Mouse (Mus musculus) cerebellum, adult 18-20 months (tissue): Measurements from ENCODE around the gene Bola1.
"Not testable (repeated sequence)": the region's sequence is repeated elsewhere in the genome, so short reads cannot be mapped to it uniquely, and the experiment has no call there.

Source experiments
- DNase-seq, 2 experiments: peaks; one replicate each; pipeline ENCODE4 v3.0.0; 2021

Bola1 gene

DNA sequence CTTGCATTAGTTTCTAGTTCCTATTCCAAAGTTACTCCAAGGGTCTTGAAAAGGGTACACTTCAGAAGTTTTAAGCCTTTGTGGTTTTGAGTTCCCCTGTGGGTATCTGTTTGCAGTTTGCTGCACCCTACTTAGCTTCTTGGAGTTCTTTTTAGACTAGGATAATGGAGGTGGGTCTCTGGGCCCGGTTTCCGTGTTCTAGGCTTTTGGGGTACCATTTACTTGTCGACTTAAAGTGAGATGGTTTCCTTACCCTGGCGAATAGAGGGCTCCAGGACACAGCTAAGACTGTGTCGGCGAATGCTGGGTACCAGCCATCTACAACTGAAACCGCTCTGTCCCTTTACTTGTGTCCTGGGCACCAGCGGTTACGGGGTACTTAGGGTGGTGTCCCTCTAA is 2.1 kb upstream of the Bola1 start:
- DNase-seq, result peak in 1 of 2 experiments; percentile 39

DNA sequence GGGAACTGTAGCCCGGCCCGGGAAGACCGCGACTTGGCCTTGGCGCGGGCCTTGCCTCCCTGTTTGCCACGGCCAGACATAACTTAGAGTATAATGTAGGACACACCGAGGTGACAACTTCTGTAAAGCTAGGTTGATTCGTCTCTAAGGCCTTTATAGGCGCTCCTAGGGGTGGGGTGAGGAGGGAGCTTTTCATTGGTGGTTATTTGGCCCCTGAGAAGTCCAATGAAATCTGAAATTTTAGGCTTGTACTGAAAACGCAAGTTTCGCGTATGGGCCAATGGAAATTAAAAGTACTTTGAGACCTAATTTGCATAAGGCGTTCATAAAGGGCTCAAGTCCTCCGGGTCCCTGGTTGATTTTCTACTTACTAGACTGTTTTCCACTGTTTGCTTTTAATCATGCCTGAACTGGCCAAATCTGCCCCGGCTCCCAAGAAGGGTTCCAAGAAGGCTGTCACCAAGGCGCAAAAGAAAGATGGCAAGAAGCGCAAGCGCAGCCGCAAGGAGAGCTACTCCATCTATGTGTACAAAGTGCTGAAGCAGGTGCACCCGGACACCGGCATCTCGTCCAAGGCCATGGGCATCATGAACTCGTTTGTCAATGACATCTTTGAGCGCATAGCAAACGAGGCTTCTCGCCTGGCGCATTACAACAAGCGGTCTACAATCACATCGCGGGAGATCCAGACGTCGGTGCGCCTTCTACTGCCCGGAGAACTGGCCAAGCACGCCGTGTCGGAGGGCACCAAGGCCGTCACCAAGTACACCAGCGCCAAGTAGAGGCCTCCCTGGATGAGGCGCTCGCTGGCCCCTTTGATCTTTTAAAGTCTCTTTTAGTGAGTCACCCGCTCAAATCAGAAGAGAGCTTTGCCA is 1.5 kb upstream of the Bola1 start, which contains the start of the genes Hist2h2ac and Hist2h2be:
Hist2h2ac (minus strand) TSS at position 116 of the 875 bp plus-strand sequence.
Hist2h2be (plus strand) TSS at position 355 of the 875 bp plus-strand sequence.
- peak; percentile 86 to 88 for DNase-seq

- DNase-seq, result not testable (repeated sequence)
Measured at GRCm38 (mm10) chr3:96220131-96220764, 739 bp upstream of the Bola1 start.

DNA sequence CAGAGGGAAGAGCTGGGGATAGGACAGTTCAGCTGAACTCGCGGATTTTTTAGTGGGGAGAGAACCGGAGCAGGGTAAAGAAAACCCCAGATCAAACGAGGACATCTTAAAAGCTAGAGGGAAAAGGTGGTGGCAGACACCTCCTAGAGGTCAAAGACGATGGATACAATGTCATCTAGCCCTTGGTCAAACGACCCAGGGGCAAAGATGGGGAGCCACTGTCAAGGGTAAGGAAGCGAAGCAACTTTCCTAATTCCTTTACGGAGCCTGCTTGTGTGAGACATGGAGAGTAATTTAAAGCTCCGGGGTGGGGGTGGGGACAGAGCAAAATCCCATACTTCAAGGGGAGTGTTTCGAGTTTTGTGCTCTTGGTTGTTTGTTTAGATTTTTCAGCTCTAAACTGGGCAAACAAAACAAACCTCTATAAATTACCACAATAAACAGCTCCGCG is 293 bp downstream of the Bola1 start:
- DNase-seq, result peak; percentile 36 to 52

- no peak for DNase-seq
Measured at GRCm38 (mm10) chr3:96209242-96209641, 10.3 kb downstream of the Bola1 start.

GRCm38 (mm10) chr3:96207819-96208218 is 11.7 kb downstream of the Bola1 start:
- no peak for DNase-seq

- no peak for DNase-seq
Measured at GRCm38 (mm10) chr3:96199731-96200130, 19.8 kb downstream of the Bola1 start.

DNA sequence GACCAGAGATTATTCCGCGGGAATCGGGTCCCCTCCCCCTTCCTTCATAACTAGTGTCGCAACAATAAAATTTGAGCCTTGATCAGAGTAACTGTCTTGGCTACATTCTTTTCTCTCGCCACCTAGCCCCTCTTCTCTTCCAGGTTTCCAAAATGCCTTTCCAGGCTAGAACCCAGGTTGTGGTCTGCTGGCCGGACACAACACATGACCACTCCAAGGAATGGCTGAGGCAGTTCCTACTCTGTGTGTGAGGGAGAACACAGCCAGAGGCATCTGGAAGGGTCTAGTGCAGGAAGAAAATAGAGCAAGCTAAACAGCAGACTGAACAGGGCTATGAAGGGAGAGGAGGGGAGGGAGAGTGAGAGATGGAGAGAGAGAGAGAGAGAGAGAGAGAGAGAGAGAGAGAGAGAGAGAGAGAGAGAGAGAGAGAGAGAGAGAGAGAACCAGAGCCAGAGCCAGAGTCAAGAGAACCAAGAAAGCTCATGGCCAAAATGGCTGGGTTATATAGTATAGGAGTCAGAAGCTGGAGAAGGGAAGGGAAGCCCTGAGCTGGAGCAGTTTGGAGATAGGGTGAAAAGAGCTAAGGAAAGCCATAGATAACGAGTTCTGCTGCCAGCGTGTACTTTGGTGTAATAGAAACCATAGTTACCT is 20.8 kb downstream of the Bola1 start:
- not testable (repeated sequence) for DNase-seq

GRCm38 (mm10) chr3:96198181-96198580 is 21.3 kb downstream of the Bola1 start:
- no peak for DNase-seq

DNA sequence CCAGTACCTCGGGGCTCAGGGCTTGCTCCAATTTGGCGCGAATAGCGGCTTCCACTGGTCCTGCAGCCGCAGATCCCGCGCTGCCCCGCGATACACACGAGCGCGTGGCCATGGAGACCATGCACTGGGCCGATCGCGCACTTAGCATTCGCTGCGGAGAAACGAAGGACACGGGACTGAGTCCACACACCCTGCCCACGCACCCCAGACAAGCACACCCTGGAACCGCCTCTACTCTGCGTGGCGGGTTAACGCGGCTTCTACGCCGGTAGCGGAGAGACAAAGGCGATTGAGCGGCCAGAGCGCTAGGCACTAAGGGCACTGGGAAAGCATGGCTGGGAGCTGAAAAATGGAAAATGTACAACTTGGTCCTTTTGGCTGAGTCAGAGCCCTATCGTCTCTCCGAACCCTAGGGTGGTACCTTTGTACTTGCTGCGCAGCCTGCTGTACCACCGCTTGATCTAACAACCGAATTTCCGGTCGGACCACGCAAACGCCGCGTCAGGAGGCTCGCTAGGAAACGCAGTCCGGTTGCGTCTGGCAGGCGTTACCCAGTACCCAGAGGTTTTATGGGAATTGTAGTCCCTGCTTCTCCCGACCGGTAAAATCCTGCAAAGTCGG is 22.3 kb downstream of the Bola1 start:
- peak; percentile 89 to 96 for DNase-seq

GRCm38 (mm10) chr3:96196437-96197128 is 22.9 kb downstream of the Bola1 start:
- no peak for DNase-seq

GRCm38 (mm10) chr3:96195616-96196313 is 23.7 kb downstream of the Bola1 start:
- DNase-seq, result no peak

- DNase-seq, result no peak
Measured at GRCm38 (mm10) chr3:96194966-96195365, 24.5 kb downstream of the Bola1 start.

DNA sequence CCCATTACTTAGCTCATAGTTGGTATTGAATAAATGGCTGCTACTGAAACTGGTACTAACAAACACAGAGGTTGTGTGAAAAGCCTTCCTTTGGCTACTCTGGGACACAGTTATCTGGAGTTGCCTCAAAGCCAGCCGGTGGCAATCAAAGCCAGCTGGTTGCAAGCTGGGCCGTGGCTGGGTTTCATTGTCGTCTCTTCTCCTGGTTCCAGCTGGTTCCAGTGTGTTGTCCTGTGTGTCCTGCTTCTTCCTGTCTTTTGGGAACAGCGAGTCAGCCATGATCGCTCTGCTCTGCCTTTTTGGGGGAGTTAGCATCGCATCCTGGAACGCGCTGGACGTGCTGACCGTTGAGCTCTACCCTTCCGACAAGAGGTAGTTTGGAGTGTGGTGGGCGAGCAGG is 26.5 kb downstream of the Bola1 start:
- DNase-seq, result no peak

GRCm38 (mm10) chr3:96182382-96182776 is 37.1 kb downstream of the Bola1 start:
- DNase-seq, result peak; percentile 44 to 48

- DNase-seq, result peak; percentile 47 to 48
Measured at GRCm38 (mm10) chr3:96181510-96182381, 37.8 kb downstream of the Bola1 start.

DNA sequence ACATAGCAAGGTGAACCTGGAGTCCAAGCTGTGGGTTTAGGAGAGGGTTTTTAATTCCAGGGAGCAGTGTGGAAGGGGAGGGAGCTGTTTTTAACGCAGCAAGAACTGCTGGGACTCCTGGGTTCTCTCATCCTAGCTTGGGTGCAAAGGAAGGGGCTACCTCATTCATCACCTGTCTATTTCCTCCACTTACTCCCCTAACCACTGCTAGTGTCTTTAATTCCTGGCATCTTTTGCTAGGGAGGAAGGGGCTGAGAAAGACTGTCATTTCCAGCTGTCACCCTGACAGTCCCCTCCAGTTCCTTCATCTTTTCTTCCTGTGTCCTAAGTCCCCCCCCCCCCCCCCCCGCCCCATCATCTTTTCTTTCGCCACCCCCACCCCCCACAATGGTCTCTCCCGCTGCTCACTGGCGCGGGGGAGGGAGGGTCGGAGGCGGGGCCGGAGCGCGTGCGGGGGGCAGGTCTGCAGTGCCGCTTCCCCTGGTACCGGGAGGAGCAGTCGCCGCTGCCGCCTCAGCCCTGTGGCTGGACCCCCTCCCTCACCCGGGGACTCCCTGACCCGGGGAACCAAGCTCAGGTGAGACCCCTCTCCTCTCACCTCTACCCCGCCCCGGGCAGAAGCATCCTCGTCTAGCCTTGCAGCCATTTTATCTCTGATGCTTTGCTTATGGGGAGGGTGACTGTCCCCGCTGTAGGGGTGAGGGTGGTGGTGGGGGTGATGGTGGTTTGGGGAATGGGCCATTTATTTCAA is 38.6 kb downstream of the Bola1 start, which contains the start of gene Sv2a:
Sv2a (plus strand) TSS at position 425 of the 751 bp plus-strand sequence.
- peak; percentile 85 to 87 for DNase-seq

DNA sequence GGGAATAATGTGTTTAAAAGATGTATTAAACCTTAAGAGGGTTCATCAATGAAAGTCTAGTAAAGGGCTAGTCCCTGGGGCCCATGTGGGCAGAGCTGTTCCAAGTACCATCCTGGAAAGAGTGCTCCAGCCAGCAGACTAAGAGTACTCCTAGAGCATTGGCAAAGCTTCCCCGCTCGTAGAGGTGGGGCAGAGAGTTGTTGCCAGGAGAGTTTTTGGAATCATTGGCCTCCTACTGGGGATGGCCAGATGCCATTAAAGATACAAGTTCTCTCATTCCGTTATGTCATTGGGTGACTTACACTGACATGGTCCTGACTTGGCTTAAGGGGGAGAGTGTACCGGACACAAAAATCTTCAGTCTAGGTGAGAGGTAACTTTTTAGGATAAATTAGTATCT is 40.0 kb downstream of the Bola1 start:
- DNase-seq, result peak; percentile 49 to 50

DNA sequence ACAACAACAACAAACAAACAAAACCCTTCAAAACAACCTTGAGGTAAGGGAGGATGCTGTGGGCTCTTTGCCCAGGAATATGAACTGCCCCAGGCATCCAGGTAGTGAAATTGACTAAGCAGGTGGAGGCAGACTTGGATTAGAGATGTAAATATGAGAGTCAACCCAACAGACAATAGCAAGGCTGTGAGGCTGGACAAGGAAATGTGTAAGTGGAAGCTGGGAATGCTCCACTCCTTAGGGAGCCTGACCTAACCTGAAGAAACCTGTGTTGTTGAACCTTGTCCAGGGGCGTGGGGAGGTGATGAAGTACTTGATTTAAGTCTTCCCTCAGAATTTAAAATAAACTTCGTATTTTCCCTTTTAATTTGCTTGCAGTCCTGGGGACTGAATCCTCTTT is 40.6 kb downstream of the Bola1 start:
- DNase-seq, result no peak

- no peak for DNase-seq
Measured at GRCm38 (mm10) chr3:96178427-96178826, 41.1 kb downstream of the Bola1 start.
